10 mouse cellular contexts compared by ENCODE assay signal in the genomic region with DNA sequence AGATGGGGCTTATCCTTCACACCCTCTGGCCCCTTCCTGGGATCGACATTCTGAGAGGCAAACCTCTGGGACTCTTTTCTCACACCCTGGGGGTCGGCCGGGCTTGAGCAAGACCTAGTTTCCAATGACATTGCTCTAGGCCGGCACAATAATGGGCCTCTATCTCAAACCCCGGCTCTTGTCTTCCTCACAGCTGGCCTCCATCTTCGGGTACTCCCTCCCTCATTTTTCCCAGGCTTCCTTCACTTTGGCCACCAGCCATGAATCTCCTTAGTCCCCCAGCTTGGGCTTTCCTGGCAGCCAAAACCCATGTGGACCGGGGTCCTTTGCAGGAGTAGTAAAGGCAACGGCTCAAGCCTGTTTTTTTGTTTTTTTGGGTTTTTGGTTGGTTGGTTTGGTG. TPM values are rescaled to one million over a fixed set of nuclear protein-coding genes. Genes with fewer than 3 reads are reported as not detected.
DNase-seq lines count a peak whose midpoint lies in the region; ATAC-seq lines count a peak whose summit lies in the region.
"Had no signal": no experiment of that assay in that cellular context is flagged by ENCODE, and none has a peak within 500 bp of the region (broad histone marks: within the 10 kb centered on the region; RNA-seq: fewer than 3 reads in every experiment).

No protein-coding gene starts in this region.

- H3K9ac ChIP-seq in forebrain, embryonic 14.5 days (ENCODE audit: low read length) = no peak overlapping the region
- H3K9ac ChIP-seq in forebrain, embryonic 12.5 days = no peak overlapping the region
- 0 out of 2 replicates have a peak overlapping the region, but pooled peaks have one; percentile 5 for H3K9ac ChIP-seq in kidney, embryonic 16.5 days (replicated peaks; ENCODE audit: low read length)
- H3K9ac ChIP-seq in embryonic facial prominence, embryonic 14.5 days (ENCODE audit: low read depth, low read length) = no peak overlapping the region
- no peak overlapping the region for H3K9ac ChIP-seq in lung, embryonic 15.5 days
- H3K9ac ChIP-seq: liver, embryonic 14.5 days had no signal

- no peak overlapping the region for H3K4me2 ChIP-seq in forebrain, embryonic 14.5 days (ENCODE audit: low read length)
- H3K4me2 ChIP-seq in forebrain, embryonic 12.5 days = no peak overlapping the region
- H3K4me2 ChIP-seq in kidney, embryonic 16.5 days (replicated peaks; ENCODE audit: low read depth, low read length) = no peak overlapping the region
- no peak overlapping the region for H3K4me2 ChIP-seq in embryonic facial prominence, embryonic 14.5 days (ENCODE audit: low read depth, low read length)
- peak overlapping the region; percentile 44 for H3K4me2 ChIP-seq in lung, embryonic 15.5 days

- ATAC-seq in forebrain, embryonic 14.5 days = no peak
- ATAC-seq in forebrain, embryonic 12.5 days (ENCODE audit: low FRiP score) = no peak
- peak; percentile 37; the same call in 1 of the 2 replicates for ATAC-seq in kidney, embryonic 16.5 days (ENCODE audit: low FRiP score, low TSS enrichment)
- no peak for ATAC-seq in embryonic facial prominence, embryonic 14.5 days (ENCODE audit: low read depth)
- ATAC-seq in lung, embryonic 15.5 days (ENCODE audit: borderline replicate concordance, extremely low read depth, low FRiP score, low TSS enrichment) = peak; percentile 90

- no peak overlapping the region for H3K4me3 ChIP-seq in forebrain, embryonic 14.5 days (ENCODE audit: low read depth, low read length)
- H3K4me3 ChIP-seq in forebrain, embryonic 12.5 days (replicated peaks) = no peak overlapping the region
- no peak overlapping the region for H3K4me3 ChIP-seq in kidney, embryonic 16.5 days (ENCODE audit: low read length)
- no peak overlapping the region for H3K4me3 ChIP-seq in embryonic facial prominence, embryonic 14.5 days (ENCODE audit: low read depth, low read length)
- no peak overlapping the region for H3K4me3 ChIP-seq in lung, embryonic 15.5 days
- H3K4me3 ChIP-seq: myocyte had no signal

- H3K36me3 ChIP-seq in forebrain, embryonic 14.5 days (ENCODE audit: control insufficient read depth, insufficient read depth, low read length) = 0 out of 2 replicates have a peak, but pooled peaks cover 1% of the 10 kb centered on the region
- H3K36me3 ChIP-seq in forebrain, embryonic 12.5 days (replicated peaks) = peaks cover 5% of the 10 kb centered on the region
- H3K36me3 ChIP-seq in kidney, embryonic 16.5 days (ENCODE audit: insufficient read depth, low read length) = peaks cover 22% of the 10 kb centered on the region
- peaks cover 8% of the 10 kb centered on the region for H3K36me3 ChIP-seq in embryonic facial prominence, embryonic 14.5 days (ENCODE audit: control insufficient read depth, insufficient read depth, low read length)
- peaks cover 34% of the 10 kb centered on the region for H3K36me3 ChIP-seq in lung, embryonic 15.5 days

- 31% methylated on average over 8 of the region's 8 CpGs for WGBS in forebrain, embryonic 14.5 days
- whole genome bisulfite sequencing in forebrain, embryonic 12.5 days = 49% methylated on average over 8 of the region's 8 CpGs
- 38% methylated on average over 8 of the region's 8 CpGs for WGBS in kidney, embryonic 16.5 days
- WGBS in embryonic facial prominence, embryonic 14.5 days = 21% methylated on average over 7 of the region's 8 CpGs
- 22% methylated on average over 8 of the region's 8 CpGs for WGBS in lung, embryonic 15.5 days

- H3K9me3 ChIP-seq in forebrain, embryonic 14.5 days (replicated peaks; ENCODE audit: control insufficient read depth, low read length) = no peaks in the 10 kb centered on the region
- H3K9me3 ChIP-seq in forebrain, embryonic 12.5 days = no peaks in the 10 kb centered on the region
- no peaks in the 10 kb centered on the region for H3K9me3 ChIP-seq in kidney, embryonic 16.5 days (ENCODE audit: low read length)
- no peaks in the 10 kb centered on the region for H3K9me3 ChIP-seq in embryonic facial prominence, embryonic 14.5 days (ENCODE audit: control insufficient read depth, low read length)
- no peaks in the 10 kb centered on the region for H3K9me3 ChIP-seq in lung, embryonic 15.5 days

- DNase-seq in forebrain, embryonic 14.5 days (ENCODE audit: low spot score) = peak; percentile 46
- no peak for DNase-seq in kidney, adult 18-20 months
- peak; percentile 52 for DNase-seq in embryonic facial prominence, embryonic 14.5 days (ENCODE audit: low spot score)
- no peak for DNase-seq in frontal cortex, postnatal 25 days (ENCODE audit: low spot score in 2 of 2)
- no peak for DNase-seq in embryo, embryonic 10.5 days (ENCODE audit: low spot score)

- no peaks in the 10 kb centered on the region; the same call in 1 of the 2 replicates for H3K27me3 ChIP-seq in forebrain, embryonic 14.5 days (replicated peaks; ENCODE audit: control insufficient read depth, insufficient read depth, low read length)
- H3K27me3 ChIP-seq in forebrain, embryonic 12.5 days = 0 out of 2 replicates have a peak, but pooled peaks cover 5% of the 10 kb centered on the region
- no peaks in the 10 kb centered on the region for H3K27me3 ChIP-seq in kidney, embryonic 16.5 days (ENCODE audit: insufficient read depth, low read length)
- no peaks in the 10 kb centered on the region for H3K27me3 ChIP-seq in embryonic facial prominence, embryonic 14.5 days (replicated peaks; ENCODE audit: control insufficient read depth, insufficient read depth, low read length)
- H3K27me3 ChIP-seq in lung, embryonic 15.5 days = no peaks in the 10 kb centered on the region

- no peak overlapping the region for H3K27ac ChIP-seq in forebrain, embryonic 14.5 days (ENCODE audit: low read depth, low read length)
- no peak overlapping the region for H3K27ac ChIP-seq in forebrain, embryonic 12.5 days
- H3K27ac ChIP-seq in kidney, embryonic 16.5 days (ENCODE audit: low read length) = peak overlapping the region; percentile 66; the same call in 1 of the 2 replicates
- H3K27ac ChIP-seq in embryonic facial prominence, embryonic 14.5 days (replicated peaks; ENCODE audit: low read depth, low read length) = no peak overlapping the region
- peak overlapping the region; percentile 97 for H3K27ac ChIP-seq in lung, embryonic 15.5 days
- H3K27ac ChIP-seq: liver, embryonic 14.5 days had no signal

- peaks cover 3% of the 10 kb centered on the region; the same call in 1 of the 2 replicates for H3K4me1 ChIP-seq in forebrain, embryonic 14.5 days (ENCODE audit: control insufficient read depth, insufficient read depth, low read length)
- H3K4me1 ChIP-seq in forebrain, embryonic 12.5 days = peaks cover 7% of the 10 kb centered on the region
- peaks cover 38% of the 10 kb centered on the region for H3K4me1 ChIP-seq in kidney, embryonic 16.5 days (ENCODE audit: insufficient read depth, low read length)
- peaks cover 16% of the 10 kb centered on the region for H3K4me1 ChIP-seq in embryonic facial prominence, embryonic 14.5 days (ENCODE audit: control insufficient read depth, insufficient read depth, low read length)
- H3K4me1 ChIP-seq in lung, embryonic 15.5 days = peaks cover 79% of the 10 kb centered on the region

RNA-seq across cellular contexts. Expression of a gene that starts 6.4 kb away (rescaled TPM):
- 0.39 and 0.48 TPM in 2 replicates for polyA plus RNA-seq in forebrain, embryonic 14.5 days (2014; fragmentation: Nextera tagmentation; extraction: Ambion mirVana)
- polyA plus RNA-seq in forebrain, embryonic 12.5 days (2016; fragmentation: Nextera tagmentation; extraction: Ambion mirVana) = 1.4 and 1.6 TPM in 2 replicates
- 3.7 and 4.6 TPM in 2 replicates for polyA plus RNA-seq in kidney, embryonic 16.5 days (2015; fragmentation: Nextera tagmentation; extraction: Ambion mirVana)
- 2.4 and 2.7 TPM in 2 replicates for polyA plus RNA-seq in embryonic facial prominence, embryonic 14.5 days (2014; fragmentation: Nextera tagmentation; extraction: Ambion mirVana)
- polyA plus RNA-seq in lung, embryonic 15.5 days (2015; fragmentation: Nextera tagmentation; extraction: Ambion mirVana) = 10.6 and 11.9 TPM in 2 replicates

RNA-seq across cellular contexts. Expression of a gene that starts 7.2 kb away (rescaled TPM):
- polyA plus RNA-seq in forebrain, embryonic 14.5 days (2014; fragmentation: Nextera tagmentation; extraction: Ambion mirVana) = 3.8 and 6.9 TPM in 2 replicates
- 5.6 and 6.4 TPM in 2 replicates for polyA plus RNA-seq in forebrain, embryonic 12.5 days (2016; fragmentation: Nextera tagmentation; extraction: Ambion mirVana)
- 2.5 and 3.1 TPM in 2 replicates for polyA plus RNA-seq in kidney, embryonic 16.5 days (2015; fragmentation: Nextera tagmentation; extraction: Ambion mirVana)
- 3.0 and 3.3 TPM in 2 replicates for polyA plus RNA-seq in embryonic facial prominence, embryonic 14.5 days (2014; fragmentation: Nextera tagmentation; extraction: Ambion mirVana)
- polyA plus RNA-seq in lung, embryonic 15.5 days (2015; fragmentation: Nextera tagmentation; extraction: Ambion mirVana) = 6.4 and 7.2 TPM in 2 replicates

RNA-seq across cellular contexts. Expression of a gene that starts 15.2 kb away (rescaled TPM):
- 130 and 141 TPM in 2 replicates for polyA plus RNA-seq in forebrain, embryonic 14.5 days (2014; fragmentation: Nextera tagmentation; extraction: Ambion mirVana)
- 87.5 and 89.7 TPM in 2 replicates for polyA plus RNA-seq in forebrain, embryonic 12.5 days (2016; fragmentation: Nextera tagmentation; extraction: Ambion mirVana)
- polyA plus RNA-seq in kidney, embryonic 16.5 days (2015; fragmentation: Nextera tagmentation; extraction: Ambion mirVana) = 120 and 136 TPM in 2 replicates
- polyA plus RNA-seq in embryonic facial prominence, embryonic 14.5 days (2014; fragmentation: Nextera tagmentation; extraction: Ambion mirVana) = 112 and 132 TPM in 2 replicates
- 110 and 116 TPM in 2 replicates for polyA plus RNA-seq in lung, embryonic 15.5 days (2015; fragmentation: Nextera tagmentation; extraction: Ambion mirVana)

RNA-seq across cellular contexts. Expression of a gene that starts 15.3 kb away (rescaled TPM):
- 0.67 and 0.93 TPM in 2 replicates for polyA plus RNA-seq in forebrain, embryonic 14.5 days (2014; fragmentation: Nextera tagmentation; extraction: Ambion mirVana)
- polyA plus RNA-seq in forebrain, embryonic 12.5 days (2016; fragmentation: Nextera tagmentation; extraction: Ambion mirVana) = 0.78 and 1.1 TPM in 2 replicates
- polyA plus RNA-seq in kidney, embryonic 16.5 days (2015; fragmentation: Nextera tagmentation; extraction: Ambion mirVana) = 2.2 and 2.4 TPM in 2 replicates
- polyA plus RNA-seq in embryonic facial prominence, embryonic 14.5 days (2014; fragmentation: Nextera tagmentation; extraction: Ambion mirVana) = 1.4 and 2.4 TPM in 2 replicates
- polyA plus RNA-seq in lung, embryonic 15.5 days (2015; fragmentation: Nextera tagmentation; extraction: Ambion mirVana) = 1.6 and 2.8 TPM in 2 replicates

RNA-seq across cellular contexts. Expression of a gene that starts 31.7 kb away (rescaled TPM):
- polyA plus RNA-seq in forebrain, embryonic 14.5 days (2014; fragmentation: Nextera tagmentation; extraction: Ambion mirVana) = 1.1 and 1.2 TPM in 2 replicates
- polyA plus RNA-seq in forebrain, embryonic 12.5 days (2016; fragmentation: Nextera tagmentation; extraction: Ambion mirVana) = 1.2 TPM in 2 replicates
- polyA plus RNA-seq in kidney, embryonic 16.5 days (2015; fragmentation: Nextera tagmentation; extraction: Ambion mirVana) = 0.32 and 0.37 TPM in 2 replicates
- polyA plus RNA-seq in embryonic facial prominence, embryonic 14.5 days (2014; fragmentation: Nextera tagmentation; extraction: Ambion mirVana) = 0.25 and 0.63 TPM in 2 replicates
- polyA plus RNA-seq in lung, embryonic 15.5 days (2015; fragmentation: Nextera tagmentation; extraction: Ambion mirVana) = 1.1 and 1.5 TPM in 2 replicates

Comparison
In these comparisons a context has a peak if more than half of its experiments do, and no peak if none do; other contexts are left out.
1. ATAC-seq: peak in kidney, embryonic 16.5 days (single experiment) and lung, embryonic 15.5 days (single experiment); none in forebrain, embryonic 14.5 days (single experiment), forebrain, embryonic 12.5 days (single experiment) and embryonic facial prominence, embryonic 14.5 days (single experiment).
2. DNase-seq: peak in forebrain, embryonic 14.5 days (single experiment) and embryonic facial prominence, embryonic 14.5 days (single experiment); none in kidney, adult 18-20 months (single experiment), frontal cortex, postnatal 25 days (0 of 2) and embryo, embryonic 10.5 days (single experiment).
3. H3K27ac ChIP-seq: peak in kidney, embryonic 16.5 days (single experiment) and lung, embryonic 15.5 days (single experiment); none in forebrain, embryonic 14.5 days (single experiment), forebrain, embryonic 12.5 days (single experiment) and embryonic facial prominence, embryonic 14.5 days (single experiment).